Mouse (Mus musculus) urinary bladder, postnatal 0 days (tissue): Measurements from ENCODE around the gene Olfr120. TPM values are rescaled to one million over a fixed set of nuclear protein-coding genes. Genes with fewer than 3 reads are reported as not detected.

Source experiments
- polyA plus RNA-seq: library from polyadenylated mRNA; unstranded; fragments of >200 nt; fragmentation: Nextera tagmentation; extraction: Ambion mirVana; gene quantifications from 2 replicates; pipeline ENCODE4 v1.2.1, GENCODE M21; 2015

Gene Olfr120
- not detected in 2 replicates for polyA plus RNA-seq

DNA sequence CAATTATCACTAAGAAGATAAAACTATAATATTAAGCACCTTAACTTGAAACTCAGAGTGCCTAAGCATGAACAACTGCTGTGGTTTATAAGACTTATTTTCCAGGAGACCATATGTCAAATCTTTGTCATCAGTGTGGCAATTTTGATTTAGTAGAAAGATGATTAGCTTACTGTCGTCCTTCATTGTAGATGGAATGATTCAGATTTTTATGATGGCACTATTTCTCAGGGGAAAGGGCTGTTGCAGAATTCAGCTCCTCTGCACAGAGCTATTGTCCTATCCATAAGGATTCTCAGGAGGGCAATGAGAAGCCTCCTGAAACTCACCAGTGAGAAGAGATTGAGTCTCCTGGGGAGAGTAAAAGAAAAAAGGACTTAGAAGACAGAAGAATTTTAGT lies at the start of gene Olfr120:
TSS of gene Olfr120 (plus strand) at position 301 of the 400 bp plus-strand sequence.

DNA sequence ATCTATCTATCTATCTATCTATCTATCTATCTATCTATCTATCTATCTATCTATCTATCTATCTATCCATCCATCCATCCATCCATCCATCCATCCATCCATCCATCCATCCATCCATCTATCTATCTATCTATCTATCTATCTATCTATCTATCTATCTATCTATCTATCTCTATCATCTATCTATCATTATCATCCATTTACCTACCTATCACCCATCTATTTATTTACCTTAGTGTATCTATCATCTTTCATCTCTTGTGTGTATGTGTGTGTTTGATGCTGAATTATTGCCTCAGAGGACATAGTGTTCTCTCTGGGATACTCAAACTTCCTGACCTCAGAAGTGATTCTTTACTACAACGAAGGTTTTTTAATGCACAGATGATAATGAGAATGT lies 25.3 kb upstream of the Olfr120 start, which contains the start of gene Olfr119:
TSS of gene Olfr119 (plus strand) at position 301 of the 400 bp plus-strand sequence.

DNA sequence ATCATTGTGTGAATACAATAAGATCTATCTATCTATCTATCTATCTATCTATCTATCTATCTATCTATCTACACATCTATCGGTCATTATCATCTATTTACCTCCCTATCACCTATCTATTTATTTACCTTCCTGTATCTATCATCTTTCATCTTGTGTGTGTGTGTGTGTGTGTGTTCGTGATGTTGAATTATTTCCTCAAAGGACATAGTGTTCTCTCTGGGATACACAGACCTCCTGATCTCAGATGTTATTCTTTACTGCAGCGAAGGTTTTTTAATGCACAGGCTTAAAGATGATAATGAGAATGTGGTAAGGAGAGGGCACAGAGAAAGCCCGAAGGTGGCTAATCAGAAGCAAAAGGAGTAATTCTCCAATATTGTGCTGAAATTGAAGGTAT lies 46.7 kb downstream of the Olfr120 start, which contains the start of gene Olfr122:
TSS of gene Olfr122 (plus strand) at position 301 of the 400 bp plus-strand sequence.

Other genes with a start within 250 kb of the Olfr120 start
- gene H2-M2, start 238.3 kb upstream of the Olfr120 start, polyA plus RNA-seq, result not detected in 2 replicates
- gene Olfr110, start 229.3 kb upstream of the Olfr120 start, polyA plus RNA-seq, result not detected in 2 replicates
- not detected in 2 replicates for gene Olfr111, start 213.8 kb upstream of the Olfr120 start, polyA plus RNA-seq
- not detected in 2 replicates for gene Olfr112, start 152.4 kb upstream of the Olfr120 start, polyA plus RNA-seq
- gene Olfr113, start 144.1 kb upstream of the Olfr120 start, polyA plus RNA-seq, result not detected in 2 replicates
- gene Olfr114, start 129.1 kb upstream of the Olfr120 start, polyA plus RNA-seq, result not detected in 2 replicates
- not detected in 2 replicates for gene Olfr115, start 94.7 kb upstream of the Olfr120 start, polyA plus RNA-seq
- not detected in 2 replicates for gene Olfr116, start 94.6 kb upstream of the Olfr120 start, polyA plus RNA-seq
- not detected in 2 replicates for gene Olfr117, start 58.0 kb upstream of the Olfr120 start, polyA plus RNA-seq
- gene Olfr118, start 54.8 kb upstream of the Olfr120 start, polyA plus RNA-seq, result not detected in 2 replicates
- gene Olfr119, start 25.2 kb upstream of the Olfr120 start, polyA plus RNA-seq, result not detected in 2 replicates
- gene Olfr121, start 27.0 kb downstream of the Olfr120 start, polyA plus RNA-seq, result not detected in 2 replicates
- not detected in 2 replicates for gene Olfr122, start 46.8 kb downstream of the Olfr120 start, polyA plus RNA-seq
- gene Olfr123, start 71.7 kb downstream of the Olfr120 start, polyA plus RNA-seq, result not detected in 2 replicates
- gene Olfr124, start 78.1 kb downstream of the Olfr120 start, polyA plus RNA-seq, result not detected in 2 replicates
- gene Olfr125, start 111.1 kb downstream of the Olfr120 start, polyA plus RNA-seq, result not detected in 2 replicates
- gene Olfr126, start 125.7 kb downstream of the Olfr120 start, polyA plus RNA-seq, result not detected in 2 replicates
- gene Olfr127, start 178.6 kb downstream of the Olfr120 start, polyA plus RNA-seq, result not detected in 2 replicates
- gene Olfr128, start 198.7 kb downstream of the Olfr120 start, polyA plus RNA-seq, result not detected in 2 replicates
- gene Olfr761, start 231.3 kb downstream of the Olfr120 start, polyA plus RNA-seq, result not detected in 2 replicates